Mouse (Mus musculus) right cerebral cortex, postnatal 14 days (tissue): ENCODE data around the gene Hnf4a.

Experiments
- DNase-seq: peaks from one replicate; pipeline ENCODE4 v3.0.0; 2022

The Hnf4a gene

DNA sequence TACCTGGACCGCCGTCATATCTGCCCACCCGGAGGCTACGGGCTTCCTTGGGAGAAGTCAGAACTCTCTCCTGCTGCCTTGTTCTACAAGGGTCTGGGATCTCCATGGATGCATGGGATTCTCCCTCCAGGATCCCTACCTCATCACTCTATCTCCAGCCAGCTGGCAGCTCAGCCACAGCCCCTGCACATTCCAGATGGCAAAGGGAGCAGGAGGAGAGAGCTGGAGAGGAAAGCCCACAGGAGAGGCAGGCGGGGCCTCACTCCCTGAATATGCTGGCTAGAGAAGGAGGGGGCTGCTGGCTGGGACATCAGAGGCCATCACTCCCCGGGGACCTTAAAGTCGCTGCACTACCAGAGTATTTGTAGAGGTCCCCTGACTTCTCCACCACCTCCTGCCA lies 15.3 kb upstream of the Hnf4a start:
- no peak for DNase-seq

DNA sequence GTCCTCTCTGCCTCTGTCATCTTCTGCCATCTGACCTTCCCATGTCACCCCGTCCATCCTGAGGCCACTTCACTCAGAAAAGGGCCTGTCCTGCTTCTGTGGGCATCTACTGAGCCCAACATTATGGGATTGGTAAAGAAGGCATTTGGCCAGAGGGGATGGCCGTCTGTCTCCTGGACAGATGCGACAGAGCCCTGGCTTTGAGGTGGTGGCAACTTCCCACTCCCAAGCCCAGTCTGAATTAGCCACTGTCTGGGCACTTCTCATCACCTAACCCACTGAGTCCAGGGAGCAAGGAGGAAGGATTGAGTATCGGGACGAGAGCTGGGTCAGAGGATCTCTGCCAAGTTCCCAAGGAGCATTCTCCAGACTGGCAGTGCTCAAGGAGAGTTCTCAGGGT lies 14.6 kb upstream of the Hnf4a start, which contains the start of gene R3hdml:
Gene R3hdml, plus strand, starts transcription at position 301 of the 400 bp plus-strand sequence.
- DNase-seq = no peak

DNA sequence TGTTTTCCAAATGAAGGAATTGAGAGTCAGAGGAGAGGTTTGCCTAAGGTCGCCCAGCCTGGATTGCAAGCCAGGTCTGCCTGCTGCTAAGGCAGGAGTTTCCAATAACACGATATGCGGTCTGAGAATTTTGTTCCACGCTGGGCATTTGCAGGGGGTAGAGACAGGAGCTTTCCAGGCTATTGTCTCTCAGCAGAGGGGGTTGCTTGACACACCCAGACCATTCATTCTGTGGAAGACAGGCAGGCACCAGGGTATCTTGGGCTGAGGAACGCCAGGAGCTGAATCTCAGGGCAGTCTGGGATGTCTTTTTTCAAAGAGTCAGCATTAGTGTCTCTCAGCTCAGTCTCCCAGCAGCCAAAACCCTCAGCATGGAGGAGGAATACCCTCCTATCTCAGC lies 13.6 kb upstream of the Hnf4a start:
- DNase-seq = no peak

DNA sequence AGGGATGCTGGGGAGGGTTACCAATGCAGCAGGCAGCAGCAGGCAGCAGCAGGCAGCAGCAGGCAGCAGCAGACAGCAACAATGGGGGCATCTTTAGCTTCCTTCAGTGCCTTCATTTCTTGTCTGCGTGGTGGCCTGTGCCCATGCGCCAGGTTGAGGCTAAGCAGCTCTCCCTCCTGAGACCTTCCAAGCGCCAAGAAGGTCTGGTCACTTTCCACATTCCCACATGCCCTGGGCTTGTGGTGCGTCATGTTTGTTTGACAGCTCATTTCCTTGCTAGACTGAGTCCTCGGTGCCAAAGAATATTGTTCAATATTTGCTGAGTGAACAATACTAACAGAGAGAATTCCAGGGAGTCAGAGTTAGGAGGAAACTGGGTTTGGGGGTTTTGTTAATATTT lies 12.6 kb upstream of the Hnf4a start:
- no peak for DNase-seq

DNA sequence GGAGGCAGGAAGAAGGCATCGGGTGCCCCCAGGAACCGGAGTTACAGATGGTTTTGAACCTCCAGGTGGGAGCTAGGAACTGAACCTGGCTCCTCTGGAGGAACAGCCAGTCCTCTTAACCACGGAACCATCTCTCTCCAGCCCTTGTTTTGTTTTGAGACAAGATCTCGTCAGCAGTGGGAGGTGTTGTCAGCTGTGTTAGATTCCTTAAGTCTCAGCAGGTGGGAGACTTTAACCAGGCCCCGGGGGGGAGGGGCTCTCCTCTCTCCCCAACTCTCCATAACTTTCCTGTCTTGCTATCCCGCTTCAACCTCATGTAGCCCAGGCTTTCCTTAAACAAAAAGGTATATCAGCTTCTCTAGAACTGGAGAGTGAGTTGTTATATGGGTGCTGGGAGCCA lies 12.2 kb upstream of the Hnf4a start:
- DNase-seq = no peak

DNA sequence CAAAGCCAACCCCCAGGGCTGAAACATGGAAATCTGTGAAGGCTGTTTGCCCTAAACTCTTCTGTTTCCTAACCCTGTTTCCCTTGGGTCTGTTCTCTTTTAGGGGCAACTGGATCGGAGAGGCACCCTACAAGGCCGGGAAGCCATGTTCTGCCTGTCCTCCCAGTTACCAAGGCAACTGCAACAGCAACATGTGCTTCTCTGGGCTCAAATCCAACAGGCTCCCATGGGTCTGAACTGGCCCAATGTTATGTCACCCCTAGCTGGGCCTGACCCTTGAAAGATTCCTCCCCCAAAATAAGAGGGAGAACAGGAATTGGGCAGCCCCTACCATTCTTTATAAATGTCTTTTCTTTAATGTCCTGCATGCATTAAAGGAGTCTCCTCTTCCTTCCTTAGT lies 4.4 kb upstream of the Hnf4a start:
- DNase-seq = no peak

DNA sequence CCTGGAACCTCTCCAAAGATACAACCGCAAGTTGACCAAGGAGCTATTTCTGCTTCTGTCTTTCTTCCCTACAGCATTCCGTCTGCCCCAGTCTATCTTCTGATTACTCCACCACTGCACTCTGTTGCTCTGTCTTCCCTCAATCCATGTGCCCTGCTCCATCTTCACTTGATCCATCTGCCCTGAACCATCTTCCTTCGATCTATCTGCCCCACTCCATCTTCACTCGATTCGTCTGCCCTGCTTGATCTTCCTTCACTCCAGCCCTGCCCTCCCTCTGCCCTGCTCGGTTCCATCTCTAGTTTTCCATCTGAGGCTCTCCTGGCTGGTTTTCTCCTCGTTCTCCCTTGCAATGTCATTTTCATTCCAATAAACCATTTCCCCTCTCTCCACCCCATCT lies 3.4 kb upstream of the Hnf4a start:
- no peak for DNase-seq

DNA sequence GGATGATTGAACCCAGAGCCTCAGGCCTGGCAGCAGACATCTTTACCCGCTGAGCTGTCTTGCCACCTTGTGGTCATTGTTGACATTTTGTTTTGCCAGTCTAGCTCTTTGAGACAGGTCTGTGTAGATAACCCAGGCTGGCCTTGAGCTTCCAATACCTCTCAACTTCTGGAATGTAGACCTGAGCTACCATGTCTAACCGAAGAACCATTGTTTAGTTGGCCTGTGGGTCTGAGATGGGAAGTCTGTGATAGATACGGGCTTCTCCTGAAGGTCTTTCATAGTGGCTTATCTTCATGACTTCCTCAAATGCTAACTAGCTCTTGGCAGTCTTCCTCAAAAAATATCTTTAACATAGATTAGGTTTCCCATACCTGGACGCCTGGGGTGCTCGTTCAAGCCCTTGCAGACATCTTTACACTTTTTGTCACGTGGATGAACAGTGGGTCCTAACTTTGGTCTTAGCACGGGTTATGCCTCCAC lies 19.2 kb downstream of the Hnf4a start:
- no peak for DNase-seq

DNA sequence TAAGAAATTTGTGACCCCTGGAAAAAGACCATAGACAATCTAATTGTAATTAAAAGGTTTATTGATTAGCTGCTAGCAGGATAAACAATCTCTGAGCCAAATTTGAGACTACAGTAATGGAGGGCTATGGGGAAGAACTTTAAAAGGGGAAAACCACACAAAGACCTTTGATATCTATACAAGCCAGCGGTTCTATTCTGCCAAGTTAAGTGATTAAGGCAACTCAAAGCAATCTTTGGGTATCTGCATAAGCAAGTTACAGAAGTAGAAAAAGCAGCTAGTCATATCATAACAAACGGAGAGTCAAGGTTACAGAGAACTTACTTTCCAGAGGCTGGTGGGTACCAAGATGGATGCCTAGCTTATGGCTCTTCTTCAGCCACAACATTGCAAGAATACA lies 20.9 kb downstream of the Hnf4a start:
- DNase-seq = no peak

DNA sequence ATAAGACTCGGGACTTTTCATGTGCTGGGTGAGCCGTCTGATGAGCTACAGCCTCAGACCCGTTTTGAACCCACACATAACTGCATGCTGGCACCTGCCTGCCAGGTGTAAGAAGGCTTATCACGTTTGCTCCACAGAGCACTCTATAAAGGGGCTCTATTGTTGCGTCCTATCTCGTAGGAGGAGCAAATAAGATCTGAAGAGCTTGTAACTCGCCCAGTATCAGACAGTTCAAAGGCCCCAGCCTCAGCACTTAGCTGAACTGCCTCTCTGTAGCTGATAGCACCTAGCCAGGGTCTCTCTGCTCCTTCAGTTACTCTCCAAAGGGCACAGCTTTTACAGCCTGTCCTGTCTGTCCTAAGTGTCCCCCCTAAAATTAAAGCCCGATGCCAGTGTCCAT lies 23.8 kb downstream of the Hnf4a start:
- DNase-seq = no peak

DNA sequence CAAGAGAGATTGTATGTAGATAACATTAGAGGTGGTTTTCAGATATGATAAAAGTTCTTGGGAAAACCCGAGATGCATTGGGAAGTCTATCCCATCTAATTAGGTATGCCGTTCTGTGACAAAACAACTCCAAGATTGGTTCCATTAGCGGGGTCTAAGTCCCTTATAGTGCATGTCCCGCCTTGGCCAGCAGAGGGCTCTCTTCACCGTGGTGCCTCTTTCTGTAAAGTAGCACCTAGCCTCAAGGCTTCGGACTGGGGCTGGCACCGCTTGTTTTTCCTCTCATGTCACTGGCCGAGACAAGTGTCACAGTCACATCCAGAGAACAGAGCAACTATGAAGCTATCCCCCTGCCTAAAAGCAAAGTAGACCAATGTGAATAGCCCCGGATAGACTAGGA lies 25.3 kb downstream of the Hnf4a start:
- peak; percentile 84 for DNase-seq

DNA sequence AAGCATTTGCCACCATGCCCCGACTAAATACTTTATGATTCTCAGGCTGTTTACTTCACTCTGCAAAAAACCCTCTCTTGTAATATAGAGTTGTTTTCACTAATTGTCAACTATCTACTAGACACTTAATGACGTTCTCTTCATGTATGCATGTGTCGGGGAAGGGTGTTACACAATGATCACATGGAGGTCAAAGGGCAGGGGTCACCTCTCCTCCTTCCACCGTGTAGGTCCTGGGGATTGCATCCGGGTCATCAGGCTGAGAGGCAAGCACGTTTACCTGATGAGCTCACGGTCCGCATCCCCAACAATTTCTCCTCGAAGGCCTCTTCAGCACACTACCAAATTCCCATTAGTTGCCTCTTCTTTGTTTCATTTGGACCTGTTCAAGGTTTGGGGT lies 26.6 kb downstream of the Hnf4a start:
- no peak for DNase-seq

DNA sequence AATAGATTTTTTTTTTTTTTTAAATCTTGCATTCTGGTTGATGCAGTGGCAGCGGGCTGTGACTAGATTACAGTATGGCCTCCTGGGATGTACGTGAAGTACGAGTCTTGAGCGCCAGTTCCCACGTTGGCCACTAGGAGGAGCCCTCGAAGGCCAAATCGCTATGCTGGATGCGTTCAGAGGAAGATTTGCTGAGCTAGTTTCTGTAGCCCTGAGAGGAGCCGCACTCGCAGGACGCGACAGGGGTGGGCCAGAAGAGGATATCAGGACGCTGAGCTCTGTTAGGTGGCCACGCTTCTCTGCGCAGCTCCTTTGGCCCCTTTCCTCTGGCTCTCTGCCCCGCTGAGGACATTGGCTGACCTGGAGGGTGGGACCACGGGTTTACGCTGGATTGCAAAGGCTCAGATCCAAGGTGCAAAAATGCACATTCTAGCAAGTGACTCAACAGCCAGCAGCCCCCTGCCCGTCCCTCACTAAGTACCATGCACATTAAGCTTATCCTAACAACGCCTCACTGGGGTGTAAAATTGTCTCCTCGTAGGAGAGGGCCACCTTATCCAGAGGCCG lies 28.4 kb downstream of the Hnf4a start:
- DNase-seq = peak; percentile 94

DNA sequence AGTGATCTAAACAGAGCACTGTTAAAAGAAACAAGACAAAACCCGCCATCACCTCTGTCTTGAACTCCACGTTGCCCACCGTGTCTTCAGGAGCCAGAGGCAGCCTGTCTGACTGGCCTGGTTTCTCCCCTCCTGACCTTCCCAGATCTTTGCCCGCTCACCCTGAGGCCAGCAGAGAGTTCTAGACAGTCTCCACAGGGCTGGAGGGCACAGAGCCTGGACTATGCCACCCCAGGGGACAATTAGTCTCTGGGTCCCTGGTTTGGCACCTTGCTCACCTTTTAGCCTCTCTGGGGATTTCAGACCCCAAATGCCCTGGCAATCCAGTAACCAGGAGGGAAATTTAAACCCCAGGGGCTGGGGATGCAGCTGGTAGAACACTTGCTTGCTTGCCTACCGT lies 30.8 kb downstream of the Hnf4a start:
- DNase-seq = no peak

DNA sequence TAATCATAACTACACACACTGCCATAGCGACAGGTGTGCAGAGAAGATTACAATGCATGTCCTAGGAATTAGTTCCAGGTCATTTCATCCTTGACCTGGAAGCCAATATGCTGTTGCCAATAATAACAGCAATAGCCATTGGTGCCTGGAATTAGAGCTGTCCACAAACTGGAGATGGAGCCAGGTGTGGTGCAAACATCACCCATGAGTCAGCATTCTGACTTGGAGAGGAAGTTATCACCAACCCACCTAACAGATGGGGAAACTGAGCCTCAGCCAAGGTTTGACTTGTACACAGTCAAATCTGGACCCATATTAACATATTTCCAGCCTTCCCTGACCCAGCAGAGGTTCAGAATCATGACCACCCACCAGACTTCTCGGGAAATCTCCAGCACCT lies 31.8 kb downstream of the Hnf4a start:
- no peak for DNase-seq

DNA sequence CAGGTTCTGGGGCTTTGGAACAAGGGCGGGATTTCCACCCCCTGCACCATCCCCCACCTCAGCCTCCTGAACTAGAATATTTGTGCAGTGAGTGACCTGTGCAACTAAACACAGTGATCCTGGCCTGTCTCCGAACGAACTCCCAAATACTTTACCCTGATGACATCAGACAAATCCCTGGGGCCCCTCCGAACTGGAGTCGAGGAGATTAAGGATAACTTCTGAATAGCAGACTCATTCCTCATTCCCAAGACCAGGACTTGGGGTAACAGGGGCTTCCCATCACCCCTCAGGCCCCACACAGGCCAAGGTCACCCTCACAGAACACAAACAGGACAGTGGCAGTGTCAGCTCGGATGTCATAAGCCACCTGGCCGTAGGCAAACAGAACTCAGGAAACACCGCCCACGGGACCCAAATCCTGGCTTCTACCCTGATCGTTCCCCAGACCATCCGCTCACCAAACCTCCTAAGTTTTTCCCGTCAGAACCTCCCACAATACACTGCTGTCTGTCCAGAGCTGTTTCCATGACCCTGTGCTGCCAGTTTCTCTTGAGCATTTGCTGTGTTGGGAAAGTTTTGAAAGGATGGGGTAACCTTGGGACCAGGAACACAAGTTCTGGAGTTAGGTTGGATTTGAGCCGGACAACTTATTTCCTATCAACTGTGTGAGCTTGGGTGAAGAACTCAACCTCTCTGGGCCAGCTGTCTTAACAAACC lies 32.9 kb downstream of the Hnf4a start:
- no peak for DNase-seq

DNA sequence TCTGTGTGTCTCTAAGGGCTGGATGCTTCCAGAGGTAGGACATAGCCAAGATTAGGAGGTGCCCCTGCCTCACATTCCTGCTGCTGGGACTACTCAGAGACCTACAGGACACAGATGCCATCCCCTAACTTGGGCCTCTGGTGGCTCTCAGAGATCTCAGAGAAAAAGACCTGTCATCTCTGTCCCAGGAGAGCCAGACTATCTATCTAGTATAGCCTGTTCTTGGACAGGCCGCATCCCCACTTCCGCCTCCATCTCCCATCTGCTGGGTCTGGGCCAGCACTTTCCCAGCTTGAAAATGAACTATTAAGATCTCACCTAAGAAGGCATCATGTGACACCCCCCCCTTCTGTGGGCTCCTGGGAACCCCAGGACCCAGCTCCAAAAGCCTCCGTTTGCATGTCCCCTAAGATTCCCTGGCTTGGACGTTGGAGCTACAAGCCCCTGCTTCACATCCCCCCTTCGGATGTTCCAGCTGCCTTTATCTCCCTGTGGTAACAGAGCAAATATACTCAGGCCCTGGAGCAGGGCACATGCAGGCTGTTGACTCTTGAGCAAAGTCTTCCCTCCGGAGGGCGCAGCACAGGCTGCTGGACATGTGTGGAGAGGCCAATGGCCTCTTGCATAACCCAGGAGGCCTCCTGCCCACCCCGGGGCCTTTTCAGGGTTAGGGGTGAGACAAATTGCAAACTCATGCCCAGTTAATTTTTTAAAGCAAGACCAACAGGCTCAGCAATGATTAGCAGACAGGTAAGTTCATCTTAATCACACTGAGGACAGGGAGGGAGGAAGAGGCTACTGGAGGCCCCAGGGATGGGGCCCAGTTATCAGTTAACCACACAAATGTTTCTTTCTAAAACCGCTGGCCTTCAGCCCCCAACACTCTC lies 33.9 kb downstream of the Hnf4a start:
- DNase-seq = no peak

DNA sequence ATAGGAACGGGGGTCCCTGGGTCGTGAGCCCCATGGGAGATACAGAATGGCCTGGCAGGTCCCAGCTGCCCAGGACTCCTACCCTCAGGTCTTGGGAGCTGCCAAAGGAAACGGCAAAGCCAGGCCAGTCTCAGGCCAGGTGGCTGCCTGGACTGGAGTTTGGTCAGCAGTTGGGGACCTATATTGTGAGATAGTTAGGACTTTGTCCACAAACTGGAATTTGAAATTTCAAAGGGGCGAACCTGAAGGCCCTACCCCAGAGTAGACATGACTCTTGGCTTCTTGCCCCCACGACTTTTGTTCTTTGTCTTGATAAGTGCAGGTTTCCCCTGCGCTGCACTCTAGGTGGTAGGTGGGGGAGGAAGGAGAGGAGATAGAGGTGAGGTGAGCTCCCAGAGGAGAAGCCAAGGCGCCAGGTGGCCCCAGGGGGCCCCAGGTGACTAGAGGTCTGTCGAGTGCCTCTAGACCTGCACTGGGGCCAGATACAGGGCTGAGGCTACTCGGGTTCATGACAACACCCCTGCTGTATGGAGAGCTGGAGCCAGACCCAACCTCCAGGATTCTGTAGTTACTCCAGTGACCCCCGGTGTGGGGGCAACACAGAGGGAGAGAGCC lies 35.1 kb downstream of the Hnf4a start:
- no peak for DNase-seq

DNA sequence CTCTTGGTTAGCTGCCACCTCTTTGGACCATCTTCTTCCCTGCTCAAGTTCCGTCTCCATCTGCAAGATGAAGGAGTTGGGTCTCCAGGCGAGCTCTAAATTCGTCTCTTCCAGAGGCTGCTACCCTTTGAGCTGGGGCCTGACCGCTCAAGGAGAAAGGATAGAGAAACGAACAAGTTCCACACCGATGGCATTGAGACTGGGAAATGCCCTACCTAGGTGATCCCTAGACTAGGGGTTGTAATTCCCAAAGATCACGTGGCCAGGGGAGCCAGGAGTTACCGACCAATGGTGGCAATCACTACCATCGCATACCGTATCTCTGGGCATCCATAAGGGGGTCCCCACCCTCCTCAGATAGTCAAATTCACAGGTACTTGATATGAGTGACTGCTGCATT lies 36.1 kb downstream of the Hnf4a start:
- no peak for DNase-seq

DNA sequence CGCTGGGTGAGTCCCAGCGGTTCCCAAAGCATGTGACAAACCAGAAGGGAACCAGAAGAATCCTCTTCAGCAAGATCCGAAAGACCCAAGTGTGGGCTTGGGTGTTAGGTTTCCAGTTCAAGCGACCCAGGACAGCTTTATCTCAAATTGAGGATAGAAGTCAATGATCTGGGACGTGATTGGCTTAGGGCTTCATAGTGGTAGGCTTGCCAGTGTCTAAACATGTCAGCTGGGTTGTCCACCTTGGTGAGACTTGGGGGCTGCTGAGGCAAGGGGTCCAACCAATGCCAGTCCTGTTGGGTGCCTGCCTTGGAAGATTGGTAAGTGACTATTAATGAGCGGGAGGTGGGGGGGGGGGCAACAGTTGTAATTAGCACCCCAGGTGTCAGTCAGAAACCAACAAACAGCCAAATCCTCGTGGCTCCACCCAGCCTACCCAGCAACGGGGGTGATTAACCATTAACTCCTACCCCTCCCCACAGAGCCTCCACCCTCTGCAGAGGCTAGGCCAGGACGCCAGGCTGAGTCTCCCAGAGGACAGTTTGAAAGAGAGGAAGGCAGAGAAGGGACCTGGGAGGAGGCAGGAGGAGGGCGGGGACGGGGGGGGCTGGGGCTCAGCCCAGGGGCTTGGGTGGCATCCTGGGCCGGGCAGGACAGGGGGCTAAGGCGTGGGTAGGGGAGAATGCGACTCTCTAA lies 40.2 kb downstream of the Hnf4a start:
- no peak for DNase-seq

DNA sequence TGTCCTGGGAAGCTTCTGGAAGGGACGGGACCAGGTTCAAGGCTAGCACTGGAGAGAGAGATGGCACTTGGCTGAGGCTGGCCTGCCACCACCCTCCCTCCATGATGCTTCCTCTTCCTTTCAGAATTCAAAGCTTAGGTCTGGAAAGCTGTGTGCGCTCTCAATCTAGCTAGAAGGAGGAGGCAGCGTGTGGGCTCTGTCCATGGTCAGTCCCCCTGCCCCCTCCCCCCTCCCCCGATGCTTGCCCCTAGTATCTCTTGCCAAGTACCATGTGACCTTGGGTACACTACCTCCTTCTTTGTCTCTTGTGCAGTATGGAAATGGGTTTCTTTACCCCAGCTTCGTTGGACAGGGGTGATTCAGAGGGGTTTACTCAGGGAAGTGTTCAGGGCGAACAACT lies 42.2 kb downstream of the Hnf4a start:
- DNase-seq = no peak

DNA sequence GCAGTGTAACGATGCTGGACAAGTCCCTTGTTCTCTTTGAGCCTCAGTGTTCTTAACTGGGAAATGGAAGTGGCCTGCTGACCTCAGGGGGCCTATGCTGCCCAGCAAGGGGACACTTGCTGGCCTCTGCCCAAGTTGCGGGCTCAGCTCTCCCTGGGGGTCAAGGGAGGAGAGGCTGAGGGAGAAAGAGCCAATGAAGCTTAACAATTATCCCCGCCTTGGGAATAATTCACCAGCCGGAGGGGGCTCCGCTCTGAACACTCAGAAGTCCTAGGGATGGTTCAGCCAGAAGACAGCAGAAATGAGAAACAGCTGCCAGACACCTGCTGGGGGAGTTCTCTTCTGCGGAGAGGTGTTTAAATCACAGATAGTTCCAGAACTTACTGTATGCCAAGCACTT lies 43.2 kb downstream of the Hnf4a start:
- DNase-seq = no peak

DNA sequence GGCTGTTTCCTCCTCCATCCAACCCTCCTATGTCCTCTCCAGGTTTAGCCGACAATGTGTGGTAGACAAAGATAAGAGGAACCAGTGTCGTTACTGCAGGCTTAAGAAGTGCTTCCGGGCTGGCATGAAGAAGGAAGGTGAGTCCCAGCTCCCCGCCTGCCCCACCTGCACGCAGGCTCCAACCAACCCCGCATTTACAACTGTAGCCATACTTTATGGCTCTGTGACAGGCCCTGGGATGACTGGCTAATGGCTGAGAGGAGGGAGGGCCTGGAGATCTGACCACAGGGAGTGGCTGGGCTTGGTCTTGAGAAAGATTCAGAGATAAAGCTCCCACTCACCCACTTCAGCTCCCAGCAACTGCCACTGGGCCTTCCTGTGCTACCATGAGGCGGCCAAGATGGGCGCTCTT lies 45.9 kb downstream of the Hnf4a start:
- DNase-seq = no peak
